Mouse (Mus musculus) spleen, adult 18-20 months (tissue): ENCODE results near the gene Bik.
"Not testable (repeated sequence)": the region's sequence is repeated elsewhere in the genome, so short reads cannot be mapped to it uniquely, and the experiment has no call there.

ENCODE experiments used
- DNase-seq, 2 experiments: peaks; one replicate each; pipeline ENCODE4 v3.0.0; 2022; ENCODE audit warnings: mixed read lengths in 2 of 2

The Bik gene

DNA sequence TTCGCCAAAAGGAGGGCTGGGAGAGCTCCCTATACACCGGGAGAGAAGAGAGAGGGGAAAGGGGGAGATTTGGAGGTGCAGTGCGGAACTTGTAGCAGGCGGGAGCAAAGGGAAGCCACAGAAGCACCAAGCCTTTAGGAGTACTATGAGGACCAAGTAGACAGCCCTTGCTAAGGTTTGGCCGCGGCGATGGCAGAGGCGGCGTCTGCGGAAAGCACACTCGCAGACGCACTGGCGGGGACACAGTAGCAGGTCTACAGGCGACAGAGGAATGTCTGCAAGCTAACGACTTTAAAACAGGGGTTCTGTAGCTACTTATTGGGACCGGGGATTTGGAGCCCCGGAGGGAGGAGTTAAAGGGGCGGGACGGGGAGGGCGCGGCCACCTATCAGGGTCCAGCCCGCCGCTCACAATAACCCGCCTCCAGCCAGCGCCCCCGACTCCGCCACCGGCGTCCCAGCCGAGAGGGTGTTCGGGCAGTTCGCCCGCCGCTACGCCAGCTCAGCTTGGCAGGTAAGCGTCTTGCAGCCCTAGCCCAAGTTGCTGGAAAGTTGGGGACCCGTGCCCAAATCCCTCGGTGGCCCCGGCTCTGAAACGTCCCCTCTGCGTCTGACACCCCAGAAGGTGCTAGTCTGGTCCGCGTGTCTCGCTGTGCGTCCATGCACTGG lies at the start of gene Bik:
Bik (plus strand) TSS at position 439 of the 668 bp plus-strand sequence.
- DNase-seq = peak; percentile 19 to 40

- no peak for DNase-seq
Observed at GRCm38 (mm10) chr15:83478096-83478495, 48.6 kb upstream of the Bik start.

DNA sequence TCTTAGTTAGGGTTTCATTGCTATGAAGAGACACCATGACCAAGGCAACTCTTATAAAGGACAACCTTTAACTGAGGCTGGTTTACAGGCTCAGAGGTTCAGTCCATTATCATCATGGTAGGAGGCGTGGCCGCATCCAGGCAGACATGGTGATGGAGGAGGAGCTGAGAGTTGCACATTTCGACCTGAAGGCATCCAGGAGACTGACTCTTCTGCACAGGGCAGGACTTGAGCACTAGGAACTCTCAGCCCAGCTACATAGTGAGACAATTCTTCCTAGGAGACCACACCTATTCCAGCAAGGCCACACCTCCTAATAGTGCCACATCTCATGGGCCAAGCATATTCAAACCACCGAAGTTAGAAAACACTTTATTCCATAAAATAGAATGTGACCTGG lies 46.8 kb upstream of the Bik start:
- DNase-seq = no peak

DNA sequence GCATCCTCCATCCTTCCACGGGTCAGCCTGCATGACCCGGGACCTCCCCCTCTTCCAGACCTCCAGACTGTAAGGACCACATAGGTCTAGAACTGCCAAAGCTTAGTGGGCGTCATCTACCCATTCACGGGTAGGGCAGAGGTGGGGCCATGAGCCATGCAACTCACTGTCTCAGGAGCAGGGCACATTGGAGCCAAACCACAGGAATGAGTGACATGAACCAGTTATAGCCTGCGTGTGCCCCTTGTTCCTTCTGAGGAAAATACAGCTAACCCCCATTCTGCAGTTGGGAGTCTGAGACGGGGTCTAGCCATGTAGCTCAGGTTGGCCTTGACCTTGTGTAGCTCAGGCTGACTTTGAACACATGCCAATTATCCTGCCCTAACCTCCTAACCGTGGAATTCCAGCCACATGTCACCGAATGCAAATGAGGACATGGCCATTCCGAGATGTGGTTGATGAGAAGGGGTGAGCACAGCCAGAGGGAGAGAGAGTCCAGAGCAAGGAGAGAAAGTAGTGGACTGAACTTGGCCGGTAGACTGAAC lies 45.4 kb upstream of the Bik start:
- DNase-seq = no peak

DNA sequence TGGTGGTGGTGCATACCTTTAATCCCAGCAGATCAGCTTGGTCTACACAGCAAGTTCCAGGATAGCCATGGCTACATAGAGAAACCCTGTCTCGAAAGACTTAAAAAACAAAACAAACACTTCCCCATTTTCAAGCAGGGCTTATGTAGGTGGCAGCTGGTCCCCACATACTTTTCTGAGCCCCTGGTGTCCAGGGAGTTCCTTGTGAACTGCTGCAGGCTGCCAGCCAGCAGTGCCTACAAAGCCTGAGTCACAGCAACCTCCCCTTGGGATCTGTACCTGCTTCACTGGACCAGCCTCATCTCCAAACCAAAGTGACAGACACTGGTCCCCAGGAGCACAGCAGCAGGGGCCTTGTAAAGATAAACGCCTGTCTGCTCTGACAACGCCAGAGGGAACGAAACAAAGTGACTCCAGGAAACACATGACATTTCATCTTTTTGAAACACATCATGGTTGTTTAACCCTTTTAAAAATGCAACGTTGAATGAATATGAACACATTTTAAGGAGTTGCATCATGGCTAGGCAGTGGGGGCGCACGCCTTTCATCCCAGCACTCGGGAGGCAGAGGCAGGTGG lies 43.9 kb upstream of the Bik start:
- DNase-seq = no peak

GRCm38 (mm10) chr15:83483482-83483881 lies 43.2 kb upstream of the Bik start:
- DNase-seq = peak in 1 of 2 experiments; percentile 24

GRCm38 (mm10) chr15:83484311-83484710 lies 42.4 kb upstream of the Bik start:
- no peak for DNase-seq

DNA sequence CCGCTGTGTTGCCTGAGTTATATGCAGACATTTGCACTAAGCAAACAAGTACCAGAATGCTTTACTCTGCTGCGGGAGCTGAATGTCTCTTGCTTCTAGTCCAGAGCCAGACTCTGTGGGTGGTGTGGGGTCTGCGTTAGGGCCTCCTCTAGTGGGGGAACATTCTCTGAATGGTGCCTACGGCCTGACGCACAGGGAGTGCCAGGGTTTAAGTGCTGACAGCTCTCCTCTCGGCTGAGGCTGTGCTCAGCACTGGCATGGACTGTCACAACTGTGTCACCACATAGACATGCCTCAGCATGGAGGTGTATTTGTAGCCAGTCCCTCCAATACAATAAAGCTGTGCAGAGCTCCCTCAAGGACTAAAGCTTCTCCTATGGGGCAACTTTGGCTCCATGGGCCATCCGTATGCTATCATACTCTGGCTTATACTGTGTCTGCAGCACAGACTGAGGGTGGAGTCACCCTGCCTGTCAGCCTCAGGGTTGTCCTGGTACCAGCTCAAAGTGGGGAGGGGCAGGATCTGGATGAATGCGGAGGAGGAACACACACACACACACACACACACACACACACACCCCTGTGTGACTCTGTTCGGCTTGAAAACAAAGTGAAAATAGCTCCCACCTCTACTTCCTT lies 39.1 kb upstream of the Bik start:
- DNase-seq = no peak

- DNase-seq = no peak
Observed at GRCm38 (mm10) chr15:83489471-83489870, 37.2 kb upstream of the Bik start.

DNA sequence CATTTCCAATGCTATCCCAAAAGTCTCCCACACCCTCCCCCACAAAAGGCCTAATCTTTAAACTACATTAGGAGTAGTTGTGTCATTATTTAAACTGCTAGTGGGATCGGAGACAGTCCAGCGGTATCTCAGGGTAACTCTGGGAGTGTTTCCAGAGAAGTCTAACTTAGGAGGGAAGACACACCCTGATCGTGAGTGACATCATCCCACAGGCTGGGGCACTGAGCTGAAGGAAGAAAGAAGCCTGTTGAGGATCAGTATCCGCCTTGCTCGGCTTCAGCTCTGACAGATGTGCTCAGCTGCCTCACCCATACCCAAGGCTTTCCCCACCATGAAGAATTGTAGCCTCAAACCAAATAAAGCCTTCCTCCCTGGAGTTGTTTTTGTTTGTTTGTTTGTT lies 34.8 kb upstream of the Bik start:
- DNase-seq = no peak

DNA sequence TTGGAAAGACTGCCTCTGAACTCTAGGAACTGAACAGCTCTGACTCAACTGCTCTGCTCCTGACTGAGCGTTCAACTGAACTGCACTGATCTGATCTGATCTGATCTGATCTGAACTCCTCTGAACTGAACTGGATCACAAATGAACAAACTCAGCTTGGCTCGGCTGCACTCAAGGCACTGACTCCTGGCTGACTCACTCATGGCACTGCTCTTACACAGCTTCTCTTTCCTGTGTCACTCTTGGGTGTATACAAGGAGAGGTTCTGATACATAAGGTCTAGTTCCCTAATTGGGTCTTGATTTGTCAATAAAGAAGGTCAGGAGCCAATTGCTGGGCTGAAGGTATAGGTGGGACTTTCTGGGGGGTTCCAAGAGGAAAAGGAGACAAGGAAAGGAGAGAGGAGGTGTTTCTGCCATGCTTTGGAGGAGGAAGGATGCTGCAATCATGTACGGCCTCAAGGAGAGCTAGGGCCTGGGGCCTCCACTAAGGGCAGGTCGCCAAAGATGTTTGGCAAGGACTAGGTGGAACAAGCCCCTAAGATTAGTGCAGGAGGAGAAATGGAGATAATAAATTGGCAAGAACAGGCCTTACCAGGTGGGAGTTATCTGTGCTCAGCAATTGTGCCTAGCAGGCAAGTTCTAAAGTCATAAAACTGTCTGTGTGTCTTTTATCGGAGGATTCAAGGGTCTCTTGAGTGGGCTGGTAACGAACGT lies 32.6 kb upstream of the Bik start:
- no peak for DNase-seq

GRCm38 (mm10) chr15:83494572-83494920 lies 32.1 kb upstream of the Bik start:
- no peak for DNase-seq

DNA sequence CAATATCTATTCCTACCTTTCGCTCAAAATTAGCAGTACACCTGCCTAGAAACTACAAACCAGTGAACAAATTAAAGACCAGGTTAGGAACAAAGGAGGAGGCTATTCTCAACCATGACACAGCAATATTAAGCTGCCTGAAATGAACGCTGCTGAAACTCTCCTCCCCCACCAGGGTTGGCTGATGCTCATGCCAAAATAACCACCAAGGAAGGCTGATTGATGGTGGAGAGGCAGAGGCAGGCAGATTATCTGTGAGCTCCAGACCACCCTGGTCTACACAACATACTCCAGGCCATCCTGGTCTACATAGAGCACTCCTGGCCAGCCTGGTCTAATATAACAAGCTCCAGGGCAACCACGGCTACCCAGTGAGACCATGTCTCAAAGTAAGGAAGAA lies 31.5 kb upstream of the Bik start:
- DNase-seq = no peak

- no peak for DNase-seq
Observed at GRCm38 (mm10) chr15:83495787-83496367, 30.8 kb upstream of the Bik start.

DNA sequence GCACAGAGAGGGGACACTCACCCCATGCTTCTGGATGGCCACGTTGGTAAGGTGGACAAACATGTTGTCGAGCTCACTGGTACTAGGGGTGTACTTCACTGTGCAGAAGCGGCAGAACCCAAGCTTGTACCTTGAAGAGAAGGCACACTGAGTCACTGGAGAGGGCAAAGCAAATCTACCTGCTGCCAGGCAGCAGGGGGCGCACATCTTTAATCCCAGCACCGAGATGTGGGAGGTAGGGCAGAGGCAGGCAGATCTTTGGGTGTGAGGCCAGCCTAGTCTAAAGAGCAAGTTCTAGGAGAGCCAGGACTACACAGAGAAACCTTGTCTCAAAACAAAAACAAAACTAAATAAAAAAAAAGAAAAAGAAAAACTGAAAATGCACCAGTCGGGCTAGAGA lies 29.4 kb upstream of the Bik start:
- DNase-seq = peak in 1 of 2 experiments; percentile 35

DNA sequence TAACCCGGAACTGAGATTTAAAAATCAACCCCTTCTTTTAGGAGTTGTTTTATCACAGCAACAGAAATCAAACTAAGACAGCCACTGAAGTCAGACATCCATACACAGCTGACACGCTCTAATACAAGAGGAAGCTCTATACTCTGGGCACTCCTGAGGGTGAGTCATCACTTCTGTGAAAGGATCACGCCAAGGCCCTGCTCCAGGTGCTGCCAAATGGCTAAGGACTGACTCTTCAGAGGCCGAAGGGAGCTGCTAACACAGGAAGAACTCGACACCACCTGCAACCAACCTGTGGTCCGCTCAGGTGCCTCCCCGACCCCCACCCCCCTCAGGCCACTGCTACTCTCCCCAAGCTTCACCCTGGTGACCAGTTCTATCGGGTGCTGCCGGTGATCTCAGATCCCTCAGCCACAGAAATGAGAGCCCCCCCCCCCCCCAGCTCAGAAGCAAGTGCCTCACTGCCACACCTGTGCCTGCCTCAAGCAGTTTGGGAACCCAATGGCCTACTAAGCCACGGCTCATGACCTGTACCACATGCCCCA lies 27.4 kb upstream of the Bik start:
- DNase-seq = no peak

- peak in 1 of 2 experiments; percentile 58 for DNase-seq
Observed at GRCm38 (mm10) chr15:83500352-83500751, 26.3 kb upstream of the Bik start.

DNA sequence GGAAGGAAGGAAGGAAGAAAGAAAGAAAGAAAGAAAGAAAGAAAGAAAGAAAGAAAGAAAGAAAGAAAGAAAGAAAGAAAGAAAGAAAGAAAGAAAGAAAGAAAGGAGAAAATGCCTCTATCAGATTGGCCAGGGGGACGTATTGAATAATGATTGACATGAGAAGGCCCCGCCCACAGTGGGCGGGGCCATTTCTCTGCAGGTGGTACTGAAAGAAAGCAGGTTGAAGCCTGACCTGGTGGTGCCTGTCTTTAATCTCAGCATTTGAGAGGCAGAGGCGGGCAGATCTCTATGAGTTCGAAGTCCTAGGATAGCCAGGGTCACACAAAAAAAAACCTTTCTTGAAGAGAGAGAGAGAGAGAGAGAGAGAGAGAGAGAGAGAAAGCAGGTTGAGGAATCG lies 25.2 kb upstream of the Bik start:
- DNase-seq = not testable (repeated sequence)

GRCm38 (mm10) chr15:83509950-83510804 lies 16.5 kb upstream of the Bik start:
- DNase-seq = no peak

- DNase-seq = peak; percentile 96 to 98
Observed at GRCm38 (mm10) chr15:83510805-83511405, 15.8 kb upstream of the Bik start, which contains the start of gene Ttll1. Ttll1 (minus strand) TSS chr15:83510893.
